Comparison of ENCODE assay signal across 12 mouse cellular contexts in the genomic region with DNA sequence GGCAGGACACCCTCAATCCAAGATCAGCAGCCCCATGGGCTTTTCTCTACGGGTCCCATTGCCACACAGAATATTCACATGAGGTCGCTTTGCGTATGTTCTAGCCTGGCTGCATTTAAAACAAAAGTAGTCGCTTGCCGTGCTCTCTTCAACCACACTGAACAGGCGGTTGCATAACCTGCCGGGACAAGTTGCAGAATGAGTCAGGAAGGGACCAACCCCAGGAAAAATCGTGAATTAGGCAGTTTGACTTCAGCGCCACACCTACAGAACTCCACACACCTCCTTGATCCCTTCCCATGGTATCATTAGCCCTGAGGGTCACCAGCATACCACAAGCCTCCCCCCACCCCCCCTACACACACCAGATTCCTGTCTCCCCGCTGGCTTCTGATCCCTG. TPM values are rescaled to one million over a fixed set of nuclear protein-coding genes. Genes with fewer than 3 reads are reported as not detected.
DNase-seq lines count a peak whose midpoint lies in the region; ATAC-seq lines count a peak whose summit lies in the region.
"Had no signal": no experiment of that assay in that cellular context is flagged by ENCODE, and none has a peak within 500 bp of the region (broad histone marks: within the 10 kb centered on the region; RNA-seq: fewer than 3 reads in every experiment).

No protein-coding gene starts in this region.

- H3K9ac ChIP-seq in intestine, embryonic 14.5 days (ENCODE audit: low read length): no peak overlapping the region
- H3K9ac ChIP-seq in intestine, embryonic 15.5 days: no peak overlapping the region
- no peak overlapping the region for H3K9ac ChIP-seq in limb, embryonic 13.5 days
- H3K9ac ChIP-seq: hindbrain, embryonic 15.5 days; liver, embryonic 13.5 days had no signal

- peaks cover 18% of the 10 kb centered on the region for H3K4me1 ChIP-seq in intestine, embryonic 14.5 days (replicated peaks; ENCODE audit: control insufficient read depth, insufficient read depth, low read length)
- peaks cover 13% of the 10 kb centered on the region; the same call in 1 of the 2 replicates for H3K4me1 ChIP-seq in intestine, embryonic 15.5 days (replicated peaks)
- H3K4me1 ChIP-seq in limb, embryonic 13.5 days: peaks cover 25% of the 10 kb centered on the region

- H3K4me2 ChIP-seq in intestine, embryonic 14.5 days (ENCODE audit: low read length): no peak overlapping the region
- H3K4me2 ChIP-seq in intestine, embryonic 15.5 days (replicated peaks): no peak overlapping the region
- H3K4me2 ChIP-seq in limb, embryonic 13.5 days (replicated peaks): peak overlapping the region; percentile 24
- H3K4me2 ChIP-seq: hindbrain, embryonic 15.5 days; liver, embryonic 13.5 days had no signal

- no peak for ATAC-seq in intestine, embryonic 14.5 days (replicated peaks; ENCODE audit: low FRiP score, low TSS enrichment, low read depth)
- ATAC-seq in intestine, embryonic 15.5 days: no peak
- no peak for ATAC-seq in limb, embryonic 13.5 days (ENCODE audit: low FRiP score, low read depth)
- ATAC-seq in megakaryocyte-erythroid progenitor cell, adult 5-6 weeks (replicated peaks; ENCODE audit: low FRiP score, low TSS enrichment, poor library complexity, severe bottlenecking): no peak

- H3K36me3 ChIP-seq in intestine, embryonic 14.5 days (ENCODE audit: control insufficient read depth, insufficient read depth, low read length): no peaks in the 10 kb centered on the region
- H3K36me3 ChIP-seq in intestine, embryonic 15.5 days: no peaks in the 10 kb centered on the region
- no peaks in the 10 kb centered on the region for H3K36me3 ChIP-seq in limb, embryonic 13.5 days
- H3K36me3 ChIP-seq: hindbrain, embryonic 15.5 days; liver, embryonic 13.5 days had no signal

- no peaks in the 10 kb centered on the region for H3K27me3 ChIP-seq in intestine, embryonic 14.5 days (replicated peaks; ENCODE audit: control insufficient read depth, insufficient read depth, low read length)
- no peaks in the 10 kb centered on the region for H3K27me3 ChIP-seq in intestine, embryonic 15.5 days (replicated peaks)
- H3K27me3 ChIP-seq in limb, embryonic 13.5 days: 0 out of 2 replicates have a peak, but pooled peaks cover 11% of the 10 kb centered on the region

- DNase-seq in intestine, embryonic 14.5 days (ENCODE audit: low spot score): peak; percentile 54
- peak; percentile 52 for DNase-seq in kidney, adult 18-20 months
- peak; percentile 47 for DNase-seq in urinary bladder, postnatal 25 days (ENCODE audit: low spot score)
- DNase-seq in testis, postnatal 14 days (ENCODE audit: low spot score): no peak
- DNase-seq: liver, embryonic 13.5 days; right cerebral cortex, postnatal 14 days; thymus, postnatal 36 days had no signal

- 50% methylated on average over 10 of the region's 10 CpGs for WGBS in intestine, embryonic 14.5 days
- 41% methylated on average over 10 of the region's 10 CpGs for WGBS in intestine, embryonic 15.5 days
- 22% methylated on average over 10 of the region's 10 CpGs for WGBS in limb, embryonic 13.5 days

- no peaks in the 10 kb centered on the region for H3K9me3 ChIP-seq in intestine, embryonic 14.5 days (ENCODE audit: control insufficient read depth, low read length)
- no peaks in the 10 kb centered on the region for H3K9me3 ChIP-seq in intestine, embryonic 15.5 days
- H3K9me3 ChIP-seq in limb, embryonic 13.5 days: no peaks in the 10 kb centered on the region
- H3K9me3 ChIP-seq: hindbrain, embryonic 15.5 days; liver, embryonic 13.5 days had no signal

- no peak overlapping the region for H3K27ac ChIP-seq in intestine, embryonic 14.5 days (ENCODE audit: low read depth)
- no peak overlapping the region for H3K27ac ChIP-seq in intestine, embryonic 15.5 days
- no peak overlapping the region; the same call in 1 of the 2 replicates for H3K27ac ChIP-seq in limb, embryonic 13.5 days
- H3K27ac ChIP-seq: hindbrain, embryonic 15.5 days; liver, embryonic 13.5 days had no signal

- H3K4me3 ChIP-seq in intestine, embryonic 14.5 days (ENCODE audit: low read depth, low read length): no peak overlapping the region
- H3K4me3 ChIP-seq in intestine, embryonic 15.5 days (replicated peaks): no peak overlapping the region
- no peak overlapping the region for H3K4me3 ChIP-seq in limb, embryonic 13.5 days
- H3K4me3 ChIP-seq: hindbrain, embryonic 15.5 days; liver, embryonic 13.5 days; myocyte had no signal

RNA-seq across cellular contexts. Expression of gene Ptpn13, which starts 4.4 kb away (rescaled TPM):
- polyA plus RNA-seq in intestine, embryonic 14.5 days (2014; fragmentation: Nextera tagmentation; extraction: Ambion mirVana): 9.3 and 10.1 TPM in 2 replicates
- 5.5 TPM in 2 replicates for polyA plus RNA-seq in intestine, embryonic 15.5 days (2015; fragmentation: Nextera tagmentation; extraction: Ambion mirVana)
- 9.1 and 10.8 TPM in 2 replicates for polyA plus RNA-seq in limb, embryonic 13.5 days (2015; fragmentation: Nextera tagmentation; extraction: Ambion mirVana)
- 7.4 and 8.7 TPM in 2 replicates for total RNA-seq in megakaryocyte-erythroid progenitor cell, adult 5-6 weeks (2014; fragmentation: Nextera tagmentation)
- 4.0 and 7.9 TPM in 2 replicates for total RNA-seq in megakaryocyte-erythroid progenitor cell, adult 5-6 weeks (2017)
